Mouse (Mus musculus): ENCODE measurements around the gene Ltk.

Ltk gene

GRCm38 (mm10) chr2:119760251-119760650 is at the start of gene Ltk:
TSS of gene Ltk (minus strand) at chr2:119760431.
- DNase-seq: no peak

DNA sequence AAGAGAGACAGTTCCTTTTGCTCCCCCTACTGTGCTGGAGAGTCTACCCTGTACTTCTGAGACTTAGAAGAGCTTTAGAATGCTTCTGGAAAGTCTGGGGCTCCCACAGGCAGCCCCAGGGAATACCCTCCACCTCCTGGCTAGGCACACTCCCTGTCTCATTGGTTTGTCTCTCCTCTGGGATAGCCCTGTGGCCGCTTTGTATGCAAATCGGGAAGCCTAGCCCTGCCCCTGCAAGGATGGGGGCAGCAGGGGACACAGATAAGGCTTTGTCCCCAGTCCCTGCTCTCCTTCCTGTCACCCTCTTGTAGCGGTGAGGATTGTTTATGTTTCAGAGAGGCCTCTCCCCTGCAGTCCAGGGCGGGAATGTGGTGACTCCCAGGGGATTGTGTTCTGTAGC is 48.6 kb upstream of the Ltk start:
- DNase-seq: no peak

- DNase-seq: no peak
Observed at GRCm38 (mm10) chr2:119808438-119808837, 48.2 kb upstream of the Ltk start.

DNA sequence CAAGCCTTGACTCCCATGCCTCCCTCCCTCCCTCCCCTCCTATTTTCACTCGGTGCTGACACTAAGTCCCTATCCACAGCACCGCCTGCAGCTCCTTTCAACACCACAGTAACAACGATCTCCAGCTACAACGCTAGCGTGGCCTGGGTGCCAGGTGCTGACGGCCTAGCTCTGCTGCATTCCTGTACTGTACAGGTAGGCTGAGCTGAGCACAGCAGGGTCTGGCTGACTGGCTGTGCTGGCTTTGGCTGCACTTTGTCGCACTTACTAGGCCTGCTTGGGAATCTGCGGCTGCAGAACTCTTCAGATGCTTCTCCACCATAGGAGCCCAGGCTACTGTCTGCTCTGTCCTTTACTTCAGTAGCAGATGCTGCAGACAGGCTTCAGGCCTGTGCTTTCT is 45.3 kb upstream of the Ltk start:
- DNase-seq: no peak

DNA sequence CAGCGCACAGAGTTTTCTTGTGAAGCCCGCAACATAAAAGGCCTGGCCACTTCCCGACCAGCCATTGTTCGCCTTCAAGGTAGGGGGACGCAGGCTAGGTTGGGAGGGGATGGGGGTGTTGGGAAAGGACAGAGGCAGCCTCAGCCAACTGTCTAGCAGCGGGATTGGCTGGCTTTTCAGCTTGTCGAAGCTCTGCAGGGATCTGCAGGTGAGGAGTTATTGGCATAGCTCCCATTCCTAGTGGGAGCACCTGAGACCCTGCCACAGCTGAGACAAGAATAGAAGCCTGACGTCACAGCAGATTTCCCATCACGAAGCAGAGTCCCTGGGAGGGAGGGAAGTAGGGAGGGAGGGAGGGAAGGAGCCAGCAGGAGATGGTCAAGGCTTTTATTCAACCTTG is 44.5 kb upstream of the Ltk start:
- peak; percentile 56 for DNase-seq

DNA sequence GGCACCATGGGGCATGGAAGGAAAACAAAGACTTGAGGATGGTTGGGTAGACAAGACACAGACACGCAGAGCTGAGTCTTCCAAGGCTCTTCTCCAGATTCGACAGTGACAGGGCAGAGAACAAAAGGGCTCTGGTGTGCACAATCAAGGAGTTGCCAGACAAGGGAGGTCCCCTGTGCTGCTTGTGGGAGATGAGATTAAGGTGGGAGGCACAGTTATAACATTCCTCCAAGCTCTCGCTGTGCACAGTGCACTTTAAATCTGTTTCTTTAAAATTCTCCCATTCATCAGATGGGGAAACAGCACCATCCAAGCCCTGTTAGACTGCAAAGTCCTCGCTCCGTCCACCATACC is 44.0 kb upstream of the Ltk start:
- DNase-seq: no peak

DNA sequence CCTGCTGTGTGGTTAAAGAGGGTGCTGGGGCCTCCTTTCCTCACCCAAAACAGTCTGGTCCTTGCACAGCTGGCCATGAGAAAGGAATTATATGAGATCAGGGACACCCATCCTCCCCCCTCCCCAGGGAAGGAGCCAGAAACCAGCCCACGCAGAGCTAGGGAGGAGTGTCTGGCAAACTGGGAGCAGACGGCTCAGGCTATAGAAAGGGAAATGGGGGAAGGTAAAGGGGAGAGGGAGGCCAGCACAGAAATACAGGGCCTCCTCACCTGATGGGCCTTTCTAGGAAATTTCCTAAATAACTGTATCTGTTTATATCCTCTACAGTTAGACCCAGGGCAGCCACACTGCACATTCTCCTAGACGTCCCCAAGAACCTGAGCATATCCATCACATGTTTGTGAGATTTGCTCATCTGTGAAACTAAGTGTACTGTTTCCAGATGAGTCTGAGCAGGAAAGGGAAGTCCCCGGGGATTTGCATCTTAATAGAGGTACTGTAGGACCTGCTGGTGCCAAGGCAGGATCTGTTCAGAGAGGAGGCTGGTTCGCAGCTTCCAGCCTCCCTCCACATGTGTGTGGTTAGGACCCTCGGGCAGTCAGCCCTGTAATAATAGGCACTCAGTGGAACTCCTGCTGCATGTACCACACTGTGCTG is 43.5 kb upstream of the Ltk start:
- DNase-seq: no peak

GRCm38 (mm10) chr2:119802767-119803617 is 42.8 kb upstream of the Ltk start:
- DNase-seq: no peak

DNA sequence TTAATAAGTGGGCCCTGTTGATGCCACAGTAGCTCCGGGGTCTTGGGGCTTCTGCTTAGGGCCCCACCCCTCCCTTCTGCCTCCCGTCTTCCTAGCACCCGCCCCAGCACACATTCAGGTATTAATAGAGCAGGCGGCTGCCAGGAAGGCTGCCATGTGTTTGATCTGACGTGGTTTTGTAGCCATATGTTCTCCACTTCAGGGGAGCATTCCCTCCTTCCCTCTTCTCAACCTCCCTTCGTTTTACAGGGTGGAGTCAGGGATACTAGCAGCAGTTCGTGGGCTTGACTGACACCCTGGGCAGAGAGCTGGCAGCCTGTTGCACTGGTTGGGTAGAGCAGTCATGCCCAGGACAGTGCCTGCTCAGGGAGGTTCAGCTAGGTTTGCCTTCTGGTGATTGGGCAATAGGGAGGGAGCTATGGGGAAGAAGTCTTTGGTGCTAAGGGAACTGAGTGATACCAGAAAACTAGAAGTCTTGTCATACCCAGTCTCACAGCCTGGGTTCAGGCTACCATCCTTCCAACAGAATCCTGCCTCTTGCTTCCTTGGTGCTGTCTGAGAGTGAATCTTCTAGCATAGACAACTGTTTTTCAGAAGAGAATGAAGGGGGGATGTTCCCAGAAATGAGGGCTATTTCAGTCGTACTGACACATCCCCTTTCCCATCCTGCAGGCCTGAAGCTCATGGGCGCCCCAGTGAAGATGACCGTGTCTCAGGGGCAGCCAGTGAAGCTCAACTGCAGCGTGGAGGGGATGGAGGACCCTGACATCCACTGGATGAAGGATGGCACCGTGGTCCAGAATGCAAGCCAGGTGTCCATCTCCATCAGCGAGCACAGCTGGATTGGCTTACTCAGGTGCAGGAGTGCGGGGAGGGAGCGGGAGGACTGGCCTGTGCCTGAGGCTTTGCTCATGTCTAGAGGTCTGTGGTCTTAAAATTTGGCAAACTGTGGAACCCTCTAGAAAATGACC is 40.9 kb upstream of the Ltk start:
- peak; percentile 80 for DNase-seq

- no peak for DNase-seq
Observed at GRCm38 (mm10) chr2:119799961-119800550, 39.8 kb upstream of the Ltk start.

- peak; percentile 66 for DNase-seq
Observed at GRCm38 (mm10) chr2:119799181-119799960, 39.1 kb upstream of the Ltk start.

DNA sequence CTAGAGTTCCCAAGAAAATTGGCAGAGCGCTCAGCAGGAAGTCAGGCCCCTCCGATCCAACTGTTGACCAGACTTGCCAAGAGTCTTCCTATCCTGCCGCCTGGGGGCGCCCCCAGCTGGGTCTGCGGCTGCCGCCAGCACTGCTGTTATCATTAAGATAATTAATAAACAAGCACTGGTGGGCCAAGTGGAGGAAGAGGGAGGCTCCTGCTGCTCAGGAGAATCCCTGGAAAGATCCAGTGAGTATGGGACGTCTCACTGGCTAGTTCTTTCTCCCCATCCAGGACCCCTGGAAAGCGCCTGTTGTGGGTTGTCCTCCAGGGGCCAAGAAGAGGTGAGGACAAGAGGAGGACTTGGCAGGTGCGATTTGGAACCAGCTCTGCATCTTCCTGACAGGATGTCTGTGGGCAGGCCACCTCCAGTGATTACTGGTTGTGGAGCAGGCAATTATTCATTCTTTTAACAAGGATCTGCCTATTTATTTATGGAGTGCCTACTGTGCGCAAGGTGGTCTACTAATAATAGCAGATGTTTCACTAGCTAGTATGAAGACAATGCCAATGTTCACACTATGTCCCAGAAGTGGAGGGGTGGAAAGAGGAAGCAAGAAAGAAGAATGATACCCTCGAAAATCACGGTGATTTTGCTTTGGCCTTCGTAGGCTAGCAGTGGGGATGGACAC is 38.2 kb upstream of the Ltk start:
- DNase-seq: peak; percentile 64

DNA sequence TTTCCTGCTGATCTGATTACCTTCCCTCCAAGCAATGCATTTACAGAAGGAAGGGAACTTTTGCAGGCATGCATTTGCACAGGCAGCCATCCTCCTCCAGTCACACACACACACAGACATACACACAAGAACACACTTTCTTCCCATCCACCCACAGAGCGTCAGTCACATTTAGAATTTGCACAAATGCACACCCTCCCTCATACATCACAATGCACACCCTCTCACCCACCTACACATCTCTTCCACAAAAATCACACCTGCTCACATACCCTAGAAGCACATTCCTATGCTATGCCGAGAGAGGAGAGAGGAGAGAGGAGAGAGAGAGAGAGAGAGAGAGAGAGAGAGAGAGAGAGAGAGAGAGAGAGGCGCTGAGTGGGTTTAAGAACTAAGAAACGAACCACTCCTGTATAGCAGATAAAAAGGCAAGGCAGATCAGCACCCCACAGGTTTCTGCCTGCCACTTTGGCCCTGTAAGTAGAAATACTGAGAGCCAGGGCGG is 37.1 kb upstream of the Ltk start, which contains the start of gene Tyro3:
Gene Tyro3, plus strand, starts transcription at position 455 of the 505 bp plus-strand sequence.
- DNase-seq: no peak

- DNase-seq: no peak
Observed at GRCm38 (mm10) chr2:119789996-119790395, 29.8 kb upstream of the Ltk start.

GRCm38 (mm10) chr2:119787206-119787883 is 27.1 kb upstream of the Ltk start, which contains the start of gene Rpap1:
TSS of gene Rpap1 (minus strand) at chr2:119787537.
- DNase-seq: peak; percentile 81

DNA sequence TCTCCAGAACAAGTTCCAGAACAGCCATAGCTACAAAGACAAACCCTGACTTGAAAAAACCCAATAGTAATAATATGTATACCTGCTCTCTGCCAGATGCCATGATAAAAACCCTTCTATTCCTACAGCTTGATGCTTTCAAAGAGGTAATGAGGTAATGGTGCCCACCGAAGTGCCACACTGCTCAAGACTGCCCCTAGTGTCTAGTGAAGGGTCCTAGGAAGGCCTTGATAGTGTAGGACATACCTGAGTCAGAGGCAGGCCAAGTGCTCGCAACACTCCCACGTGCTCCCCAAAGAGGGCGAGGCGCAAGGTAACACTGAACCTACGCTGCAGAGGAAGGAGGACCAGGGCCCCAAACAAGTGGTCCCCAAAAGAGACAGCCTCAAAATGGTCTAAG is 7.0 kb upstream of the Ltk start:
- no peak for DNase-seq

- no peak for DNase-seq
Observed at GRCm38 (mm10) chr2:119763924-119764323, 3.7 kb upstream of the Ltk start.

DNA sequence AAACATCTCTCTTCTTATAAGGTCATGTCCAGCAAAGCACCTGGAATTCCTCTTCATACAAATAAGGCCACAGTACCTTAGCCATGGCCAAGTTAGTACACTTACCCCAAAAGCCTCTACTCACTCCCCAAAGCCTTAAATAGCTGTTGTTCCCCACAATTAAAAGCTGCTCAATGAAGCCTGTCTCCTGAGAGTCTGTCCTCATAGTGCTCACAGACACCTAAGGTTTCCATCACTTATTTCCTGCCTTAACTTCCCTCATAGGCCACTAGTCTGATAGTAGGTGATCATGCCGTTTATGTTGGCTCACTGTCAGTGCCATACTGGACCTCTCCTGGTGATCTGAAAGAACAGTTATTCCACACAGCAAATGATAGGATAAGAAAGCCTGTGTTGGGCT is 2.0 kb upstream of the Ltk start:
- DNase-seq: no peak

DNA sequence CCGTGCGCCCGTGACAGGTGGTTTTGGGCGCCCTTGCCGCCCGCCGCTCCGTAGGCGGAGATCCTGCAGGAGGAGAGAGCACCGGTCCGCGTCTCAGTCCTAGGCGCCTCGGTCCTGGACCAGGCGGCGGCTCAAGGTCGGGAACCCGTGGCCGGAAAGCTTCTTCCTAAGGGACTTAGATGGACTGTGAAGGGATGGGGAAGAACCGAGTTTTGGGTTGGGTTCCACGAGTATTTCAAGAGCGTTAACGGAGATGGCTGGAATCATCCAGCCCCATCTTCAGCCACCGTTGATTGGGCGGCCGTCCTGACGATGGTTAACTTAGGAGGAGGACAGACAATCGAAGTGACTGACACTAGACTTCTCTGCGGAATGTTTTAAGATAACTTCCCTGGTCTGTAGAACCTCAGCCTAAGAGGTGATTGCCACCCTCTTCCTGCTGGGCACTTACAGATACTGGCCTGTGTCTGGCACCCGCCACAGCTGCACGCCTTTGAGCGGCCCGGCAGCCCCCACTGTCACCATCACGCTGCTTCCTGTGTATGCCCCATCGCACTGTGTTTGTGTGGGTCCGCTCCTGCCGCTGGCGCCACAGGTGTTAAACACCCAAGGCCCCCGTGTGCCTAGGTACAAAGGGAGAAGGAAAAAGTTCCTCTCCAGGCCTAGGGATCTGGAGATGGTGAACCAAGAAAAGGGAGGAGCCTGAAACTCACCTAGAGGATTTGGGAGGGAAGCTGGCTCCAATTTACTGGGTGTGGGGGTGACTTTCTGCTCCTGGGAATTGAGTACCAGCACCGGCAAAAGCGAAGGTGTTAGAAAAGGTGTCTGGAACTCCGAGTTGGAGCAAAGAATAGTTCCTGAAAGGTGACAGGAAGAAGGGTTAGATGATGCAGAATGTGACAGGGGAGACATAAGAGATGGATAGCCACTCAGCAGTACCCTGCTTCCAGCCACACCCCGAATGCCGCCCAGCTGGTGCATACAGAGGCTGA is 1.1 kb downstream of the Ltk start:
- no peak for DNase-seq
